Mouse (Mus musculus): ENCODE measurements at regions not wholly inside any gene's neighbourhood (a gene's known extent, or its start where the extent isn't known, plus 50 kb on each side); places are given as distances from the start of the nearest gene placed in this dataset.

DNA sequence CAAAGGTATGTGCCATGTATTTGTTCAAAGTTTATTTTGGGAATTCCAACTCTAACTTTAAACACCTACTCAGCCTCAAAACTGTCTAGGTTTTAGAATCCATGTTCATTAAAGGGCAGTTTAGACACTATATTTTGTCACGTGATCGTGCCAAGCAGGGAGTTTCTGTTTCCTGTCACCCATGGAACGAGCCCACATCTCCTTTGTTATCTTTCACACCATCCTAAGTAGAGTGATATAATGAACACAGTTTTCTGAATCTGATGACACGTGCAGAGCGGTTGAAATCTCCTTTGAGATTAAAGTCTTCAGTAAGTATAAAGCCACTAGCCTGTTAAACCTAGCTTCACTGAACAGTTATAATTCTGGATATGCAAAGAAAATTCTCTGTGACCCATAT, 1066.1 kb downstream of the Gsdmc2 start:
- no peak for DNase-seq (ENCODE audit: low spot score)

DNA sequence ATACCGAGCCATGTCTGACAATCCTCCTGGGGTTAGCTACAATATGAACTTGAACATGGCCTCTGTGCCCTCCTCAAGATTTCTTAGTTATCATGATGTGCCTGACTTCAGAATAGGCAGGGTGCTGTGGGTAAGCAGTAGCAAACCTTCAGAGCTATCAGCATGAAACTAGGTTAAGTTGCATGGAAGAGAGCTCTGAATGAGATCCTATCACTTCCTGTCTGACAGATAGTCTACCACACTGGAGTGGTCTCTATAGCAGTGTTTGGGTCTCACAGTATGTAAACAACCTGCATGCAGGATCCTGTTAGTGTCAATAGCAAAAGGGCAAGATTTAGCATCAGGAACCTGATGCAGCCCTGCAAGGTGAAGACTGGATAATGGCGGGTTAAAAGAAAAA, 1092.3 kb downstream of the Gsdmc2 start:
- no peak for DNase-seq (ENCODE audit: low spot score)

DNA sequence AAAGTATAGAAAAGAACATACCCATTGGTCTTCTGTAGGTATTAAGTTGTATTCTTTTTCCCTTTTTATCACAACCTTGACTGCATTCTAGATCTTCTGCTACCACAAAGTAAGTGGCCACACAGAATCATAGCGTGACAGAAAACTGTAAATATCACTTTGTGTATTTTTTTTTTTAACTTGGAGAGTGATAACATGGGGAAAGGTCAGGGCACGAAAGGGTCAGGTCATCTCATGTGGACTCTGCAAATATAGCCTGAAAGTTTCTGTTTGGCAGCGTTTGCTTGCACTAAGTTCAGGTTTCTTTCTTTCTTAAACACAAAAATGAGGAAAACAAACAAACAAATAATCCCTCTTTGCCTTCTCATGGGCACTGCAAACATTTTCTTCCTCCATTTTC, 1101.1 kb downstream of the Gsdmc2 start:
- no peak for DNase-seq (ENCODE audit: low spot score)

DNA sequence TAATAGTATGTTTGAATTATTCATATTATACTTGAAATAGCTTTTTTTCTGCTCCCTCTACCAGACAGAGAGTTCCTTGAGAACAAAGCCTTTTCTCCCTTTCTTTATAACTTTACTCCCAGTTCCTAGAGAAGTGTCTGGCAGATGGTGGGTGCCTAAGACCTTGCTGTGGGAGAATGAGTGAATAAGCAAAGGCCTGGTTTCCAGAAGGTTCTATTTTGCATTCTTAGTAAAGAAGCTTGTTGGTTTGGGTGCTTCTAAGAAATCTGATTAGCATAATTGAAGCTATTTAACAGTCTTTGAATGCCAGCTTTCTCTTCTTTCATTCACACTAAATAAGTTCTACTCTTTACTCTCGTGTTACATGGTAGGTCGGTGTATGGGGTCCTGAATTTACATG, 1104.2 kb downstream of the Gsdmc2 start:
- DNase-seq (ENCODE audit: low spot score) = no peak

DNA sequence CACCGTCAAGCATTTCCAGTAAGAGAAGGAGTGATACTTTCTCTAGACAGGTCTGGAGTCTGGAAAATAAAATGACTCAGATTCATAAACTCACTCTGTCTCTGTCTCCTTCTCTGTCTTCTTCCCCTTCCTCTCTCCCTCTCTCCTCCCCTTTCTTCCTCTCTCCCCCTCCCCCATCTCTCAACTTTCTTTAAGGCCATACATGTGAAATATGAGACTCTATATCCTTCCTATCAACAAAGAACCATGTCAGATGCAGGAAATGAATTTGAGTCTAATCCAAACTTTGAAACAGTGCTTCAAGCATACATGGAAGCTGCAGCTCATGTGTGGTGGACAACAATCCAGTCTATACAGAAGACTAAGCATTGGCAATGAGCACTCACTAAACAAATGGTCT, 1109.6 kb downstream of the Gsdmc2 start:
- no peak for DNase-seq (ENCODE audit: low spot score)

DNA sequence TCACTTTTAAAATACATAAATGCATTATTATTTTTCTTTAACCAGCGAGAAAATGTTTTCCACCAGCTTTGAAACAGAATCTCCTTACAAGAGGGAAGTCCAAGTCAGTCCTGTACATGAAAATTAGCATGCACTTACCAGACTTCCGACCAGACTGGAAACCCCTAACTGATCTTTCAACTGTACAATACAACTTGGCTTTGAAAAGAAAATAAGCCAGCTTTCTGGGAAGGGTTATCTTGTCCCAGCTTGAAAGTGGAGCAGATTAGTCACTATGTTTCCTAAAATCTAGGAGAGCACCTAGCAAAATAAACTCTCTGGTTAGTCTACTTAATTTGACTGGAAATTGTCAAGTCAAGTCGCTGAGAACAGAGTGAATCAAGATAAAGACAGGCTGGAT, 1110.1 kb downstream of the Gsdmc2 start:
- DNase-seq (ENCODE audit: low spot score) = no peak

DNA sequence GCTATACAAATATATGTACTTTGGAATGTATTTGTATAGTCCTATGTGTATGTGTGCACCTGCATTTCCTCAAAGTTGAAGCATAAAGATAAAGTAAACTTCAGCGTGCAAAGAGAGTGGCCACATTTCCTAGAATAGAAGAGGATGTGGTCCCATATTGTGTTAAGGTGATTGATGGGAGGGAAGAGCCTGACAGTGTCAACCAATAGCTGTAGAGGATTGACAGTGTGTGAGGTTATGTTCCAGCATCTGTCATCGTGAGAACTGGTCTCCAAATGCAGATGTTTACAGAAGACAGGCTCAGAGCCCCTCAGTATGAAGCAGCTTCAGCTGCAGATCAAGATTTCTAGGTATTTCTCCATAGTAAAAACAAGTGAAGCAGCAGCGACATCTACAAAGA, 1114.5 kb downstream of the Gsdmc2 start:
- DNase-seq (ENCODE audit: low spot score) = no peak

DNA sequence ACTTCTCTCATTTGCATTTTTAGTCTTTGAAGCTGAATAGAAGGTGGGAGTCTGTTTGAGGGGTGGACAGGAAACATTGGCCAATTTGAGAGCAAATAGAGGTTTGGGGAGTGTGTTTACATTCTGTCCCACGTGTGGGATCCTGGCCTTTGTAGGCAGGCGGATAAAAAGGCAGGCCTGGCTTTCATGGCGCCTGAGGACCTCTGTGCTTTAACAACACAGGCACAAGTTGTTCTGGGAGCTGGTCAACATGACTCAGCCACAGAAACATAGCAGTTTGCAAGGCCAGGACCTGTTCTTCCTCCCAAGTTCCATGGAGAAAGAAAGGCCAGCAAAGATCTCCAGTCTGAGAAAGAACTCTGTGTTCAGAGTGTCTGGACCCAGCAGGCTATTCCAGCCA, 1130.7 kb downstream of the Gsdmc2 start:
- no peak for DNase-seq (ENCODE audit: low spot score)

DNA sequence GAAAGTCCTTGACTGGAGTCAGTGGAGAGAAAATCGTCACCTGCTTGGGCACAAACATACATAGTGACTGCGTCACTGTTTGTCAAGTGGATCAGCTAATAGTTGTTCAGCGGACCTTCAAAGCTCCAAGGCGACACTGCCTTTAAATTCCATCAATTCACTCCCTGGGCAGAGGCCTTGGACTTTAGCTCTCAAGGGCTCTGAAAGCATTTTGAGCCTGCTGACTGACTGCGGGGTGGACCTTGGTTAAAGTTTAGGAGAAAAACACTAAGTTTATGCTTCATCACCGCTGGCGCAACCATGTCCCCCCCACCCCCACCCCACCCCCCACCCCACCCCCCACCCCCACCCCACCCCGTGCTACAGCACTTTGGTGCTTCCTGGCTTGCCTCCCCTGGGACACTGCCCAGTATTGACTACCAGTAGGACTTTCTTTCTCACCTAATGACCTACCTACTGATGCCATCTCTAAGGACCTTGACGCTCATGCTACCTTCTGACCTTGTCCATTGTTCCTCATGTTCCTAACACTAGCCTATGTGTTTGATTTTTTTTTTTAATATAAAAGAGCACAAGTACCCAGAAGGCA, 1132.3 kb downstream of the Gsdmc2 start:
- no peak for DNase-seq (ENCODE audit: low spot score)

DNA sequence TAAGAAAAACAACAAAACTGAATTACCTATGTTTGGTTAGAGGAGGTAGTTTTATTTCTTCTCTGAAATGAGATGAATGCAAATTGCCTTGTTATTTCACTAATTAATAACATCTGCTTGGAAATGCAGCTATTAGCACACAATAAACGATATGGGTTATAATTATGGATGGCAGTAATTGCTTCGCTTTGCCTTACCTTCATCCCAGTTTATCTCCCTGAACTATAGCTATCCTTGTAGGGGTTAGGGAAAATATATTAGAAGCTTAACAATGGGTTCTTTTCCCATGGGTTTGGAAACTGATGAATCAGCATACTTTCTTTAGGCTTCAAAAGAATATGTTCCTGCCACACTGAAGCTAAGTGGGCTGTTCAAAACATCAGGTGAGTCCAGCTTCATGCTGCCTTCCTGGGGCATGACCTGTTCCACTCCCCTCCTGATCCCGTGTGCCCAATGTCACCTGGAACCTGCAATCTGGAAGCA, 1132.9 kb downstream of the Gsdmc2 start:
- no peak for DNase-seq (ENCODE audit: low spot score)

DNA sequence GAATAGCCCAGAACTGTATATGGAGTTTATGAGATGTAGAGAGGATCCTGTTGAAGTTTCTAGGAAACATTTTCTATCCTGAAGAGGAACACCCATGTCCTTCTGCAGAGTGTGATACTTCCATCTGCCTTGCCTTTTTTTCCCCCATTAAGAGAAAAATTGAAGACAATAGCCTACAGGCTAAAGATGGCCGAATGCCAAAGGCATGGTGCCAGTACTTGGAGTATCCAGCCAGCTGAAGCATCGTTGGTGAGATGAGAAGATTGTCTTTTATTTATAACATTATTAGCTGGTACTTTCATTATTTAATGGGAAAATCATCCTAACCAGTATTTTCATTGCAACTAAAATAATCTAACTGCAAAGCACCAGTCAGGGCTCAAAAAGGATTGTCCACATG, 1135.4 kb downstream of the Gsdmc2 start:
- no peak for DNase-seq (ENCODE audit: low spot score)

DNA sequence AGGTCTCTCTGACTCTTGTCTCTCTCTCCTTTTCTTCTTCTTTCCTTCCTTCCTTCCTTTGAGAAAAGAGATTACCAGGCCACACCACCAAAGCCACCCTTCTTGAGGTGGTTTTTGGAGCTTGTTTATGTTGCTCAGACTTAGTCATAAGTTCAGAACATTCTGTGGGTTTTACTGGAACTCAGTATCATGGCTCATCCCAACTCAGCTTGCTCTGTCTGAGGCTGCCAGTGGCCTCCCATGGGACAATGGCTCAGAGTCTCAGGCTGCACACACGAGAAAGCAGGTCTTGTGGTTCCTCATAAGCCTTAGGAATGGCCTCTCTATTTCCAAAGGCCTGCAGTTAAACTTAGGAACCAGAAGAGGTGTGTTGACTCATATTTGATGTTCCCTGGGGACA, 1146.4 kb downstream of the Gsdmc2 start:
- no peak for DNase-seq (ENCODE audit: low spot score)

DNA sequence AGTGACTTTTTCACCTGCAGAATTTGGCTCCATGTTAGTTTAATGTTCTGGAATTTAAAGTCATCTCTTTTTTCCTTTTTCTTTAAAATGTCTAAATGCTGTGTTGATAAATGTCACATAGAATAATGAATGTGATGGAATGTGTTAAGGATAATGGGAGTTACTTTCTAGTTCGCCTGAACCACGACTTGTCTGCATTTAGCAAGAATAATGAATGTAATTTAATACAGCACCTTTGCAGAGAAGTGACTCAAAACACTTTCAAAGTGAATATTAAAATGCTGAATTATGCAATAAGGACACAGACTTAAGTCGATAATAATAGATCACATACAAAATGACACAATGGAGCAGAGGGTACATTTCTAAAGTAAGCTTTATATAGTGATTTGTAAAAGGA, 1150.2 kb downstream of the Gsdmc2 start:
- DNase-seq (ENCODE audit: low spot score) = no peak

DNA sequence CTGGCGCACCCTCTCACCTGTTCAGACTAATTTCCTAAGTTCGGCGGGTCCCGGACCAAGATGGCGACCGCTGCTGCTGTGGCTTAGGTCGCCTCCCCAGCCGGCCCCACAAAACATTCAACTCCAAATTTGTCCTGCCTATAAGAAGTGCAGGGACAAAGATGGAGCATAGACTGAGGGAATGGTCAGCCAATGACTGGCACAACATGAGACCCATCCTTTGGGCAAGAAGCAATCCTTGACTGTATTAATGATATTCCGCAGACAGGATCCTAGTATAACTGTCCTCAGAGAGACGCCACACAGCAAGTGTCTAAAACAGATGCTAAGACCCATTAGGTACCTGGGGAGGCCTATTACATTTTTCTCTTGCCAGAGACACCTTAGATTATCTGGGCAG, 1151.3 kb downstream of the Gsdmc2 start:
- DNase-seq (ENCODE audit: low spot score) = no peak

DNA sequence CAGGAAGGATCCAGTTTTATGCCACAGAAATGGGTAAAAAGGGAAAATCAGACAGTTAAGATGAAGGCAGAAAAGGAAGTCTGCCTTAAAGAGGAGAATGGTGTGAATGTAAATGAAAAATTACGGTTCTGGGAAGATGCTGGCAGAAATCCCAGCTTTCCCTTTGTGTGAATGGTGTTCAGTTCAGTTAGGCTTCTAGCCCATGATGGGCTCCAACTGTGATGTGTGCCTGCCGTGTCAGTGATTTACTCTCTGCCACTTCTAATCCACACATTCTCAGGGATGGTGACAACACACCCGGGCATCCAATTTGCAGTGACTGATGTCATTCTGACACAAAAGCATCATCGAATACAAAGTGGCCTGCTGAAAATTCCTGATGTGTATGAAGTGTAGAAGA, 1171.6 kb downstream of the Gsdmc2 start:
- DNase-seq (ENCODE audit: low spot score) = no peak

DNA sequence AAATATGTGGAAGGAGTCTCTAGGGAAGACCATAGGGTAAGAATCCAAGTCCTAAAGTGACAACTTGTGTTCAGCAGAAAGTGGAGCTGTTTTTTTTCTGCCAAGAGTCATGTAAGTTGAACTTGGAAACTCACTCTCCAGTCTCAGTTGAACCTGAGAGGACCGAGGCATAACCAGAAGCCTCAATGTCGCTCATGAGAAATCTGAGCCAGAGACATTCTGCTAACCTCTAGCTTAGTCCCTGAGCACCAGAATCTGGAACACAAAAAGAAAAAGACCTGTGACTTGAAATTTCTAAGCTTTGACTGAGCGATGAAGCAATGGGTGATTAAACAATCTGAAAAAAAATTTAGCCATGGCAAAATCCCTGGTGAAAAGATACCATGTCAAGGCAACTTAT, 1175.0 kb downstream of the Gsdmc2 start:
- DNase-seq (ENCODE audit: low spot score) = no peak

DNA sequence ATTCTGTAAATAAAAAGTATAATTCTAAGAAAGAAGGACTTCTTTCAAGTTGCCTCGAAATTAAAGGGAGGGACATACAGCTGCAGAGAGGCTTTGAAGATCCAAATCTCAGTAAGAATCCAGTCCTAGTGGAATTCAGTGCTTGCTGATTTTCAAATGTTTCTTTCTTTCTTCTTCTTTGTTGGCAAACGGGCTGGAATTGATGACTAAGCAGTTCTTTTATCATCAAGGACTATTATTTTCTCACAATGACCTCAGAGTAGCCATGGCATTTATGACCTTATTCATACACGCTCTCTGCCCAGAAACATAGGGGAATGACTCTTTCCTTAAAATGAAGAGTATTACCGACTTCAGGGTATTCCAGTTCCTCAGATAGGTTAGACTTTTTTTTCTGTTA, 1185.9 kb downstream of the Gsdmc2 start:
- no peak for DNase-seq (ENCODE audit: low spot score)

DNA sequence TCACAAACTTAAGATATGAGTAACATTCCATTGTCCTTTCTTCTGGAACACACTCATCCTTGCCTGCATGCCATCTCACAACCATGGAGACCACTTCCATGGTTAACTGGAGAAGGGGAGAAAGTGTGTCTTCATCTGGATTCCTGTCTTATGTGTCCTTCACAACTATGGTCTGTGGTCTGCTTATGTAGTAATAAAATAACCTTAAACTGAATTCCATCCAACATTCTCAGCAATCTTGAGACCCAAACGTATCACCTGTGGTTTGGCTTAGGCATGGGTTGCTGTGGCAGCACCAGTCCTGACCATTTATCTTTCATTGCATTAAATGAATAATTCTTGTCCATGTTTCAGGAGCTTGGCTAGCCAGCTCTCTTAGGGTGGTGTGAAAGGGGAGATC, 1186.3 kb downstream of the Gsdmc2 start:
- DNase-seq (ENCODE audit: low spot score) = no peak

DNA sequence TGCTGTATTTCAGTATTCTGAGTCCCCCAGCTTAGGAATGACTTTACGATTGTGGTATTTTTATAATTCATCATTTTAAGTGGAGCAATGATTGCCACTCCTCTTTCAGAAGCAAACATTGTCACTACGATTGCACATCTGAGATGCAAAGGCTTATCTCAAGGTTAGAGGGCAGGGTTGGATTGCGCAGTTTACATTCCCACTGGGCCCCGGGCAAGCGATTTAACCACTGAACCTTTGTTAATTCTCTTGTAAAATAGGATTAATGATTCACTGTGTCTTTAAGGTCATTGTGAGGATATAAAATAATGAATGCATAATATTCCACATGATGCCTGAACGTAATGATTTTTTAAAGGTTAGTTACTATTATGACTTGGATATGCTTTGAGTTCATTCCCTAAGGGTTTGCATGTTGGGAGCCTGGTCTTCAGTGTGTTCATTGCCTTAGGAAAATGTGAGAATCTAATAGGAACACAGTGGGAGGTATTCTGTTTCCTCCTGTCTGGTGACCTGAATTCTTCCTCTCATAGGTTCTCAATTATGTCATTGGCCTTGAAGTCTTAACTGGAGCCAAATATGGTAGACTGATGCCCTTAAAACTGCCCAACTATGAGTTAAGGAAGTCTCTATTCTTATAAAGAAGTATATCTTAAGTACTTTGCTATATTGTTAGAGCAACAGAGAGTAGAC, 1198.4 kb downstream of the Gsdmc2 start:
- no peak for DNase-seq (ENCODE audit: low spot score)

DNA sequence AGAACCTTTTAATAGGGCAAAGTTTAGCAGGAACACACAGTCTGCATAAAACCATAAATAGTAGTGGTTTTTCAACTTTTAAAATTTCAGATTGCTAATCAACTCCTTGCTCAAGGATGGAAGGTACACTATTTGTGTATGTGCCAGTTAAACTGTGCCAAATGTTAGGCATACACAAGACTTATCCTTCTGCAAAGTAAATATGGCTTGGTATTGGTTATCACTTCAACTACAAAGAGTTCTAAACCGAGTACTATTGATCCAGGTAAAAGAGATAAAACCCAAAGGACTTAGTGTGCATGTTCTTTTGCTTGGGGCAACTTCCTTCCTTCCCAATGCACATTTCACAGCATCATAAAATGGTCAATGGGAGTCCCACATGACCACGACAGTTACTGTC, 1200.2 kb downstream of the Gsdmc2 start:
- no peak for DNase-seq (ENCODE audit: low spot score)

DNA sequence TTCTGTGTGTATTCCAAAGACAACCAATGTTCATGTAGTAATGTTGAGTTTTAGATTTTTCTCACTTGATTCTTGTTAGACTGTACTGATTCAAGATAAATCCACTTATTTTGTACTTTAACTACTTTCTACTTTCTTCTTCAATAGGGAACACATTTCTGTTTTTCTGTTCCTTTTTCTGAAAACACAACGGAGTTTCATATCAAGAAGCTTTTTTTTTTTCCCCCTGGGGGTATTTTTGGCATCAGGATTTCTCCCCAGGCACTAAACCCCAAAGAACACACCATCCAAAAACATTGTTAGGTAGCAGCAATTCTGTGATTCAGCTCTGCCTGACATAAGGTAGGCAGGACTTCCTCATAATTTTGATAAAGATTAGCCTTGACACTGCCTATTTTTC, 1200.7 kb downstream of the Gsdmc2 start:
- DNase-seq (ENCODE audit: low spot score) = no peak

DNA sequence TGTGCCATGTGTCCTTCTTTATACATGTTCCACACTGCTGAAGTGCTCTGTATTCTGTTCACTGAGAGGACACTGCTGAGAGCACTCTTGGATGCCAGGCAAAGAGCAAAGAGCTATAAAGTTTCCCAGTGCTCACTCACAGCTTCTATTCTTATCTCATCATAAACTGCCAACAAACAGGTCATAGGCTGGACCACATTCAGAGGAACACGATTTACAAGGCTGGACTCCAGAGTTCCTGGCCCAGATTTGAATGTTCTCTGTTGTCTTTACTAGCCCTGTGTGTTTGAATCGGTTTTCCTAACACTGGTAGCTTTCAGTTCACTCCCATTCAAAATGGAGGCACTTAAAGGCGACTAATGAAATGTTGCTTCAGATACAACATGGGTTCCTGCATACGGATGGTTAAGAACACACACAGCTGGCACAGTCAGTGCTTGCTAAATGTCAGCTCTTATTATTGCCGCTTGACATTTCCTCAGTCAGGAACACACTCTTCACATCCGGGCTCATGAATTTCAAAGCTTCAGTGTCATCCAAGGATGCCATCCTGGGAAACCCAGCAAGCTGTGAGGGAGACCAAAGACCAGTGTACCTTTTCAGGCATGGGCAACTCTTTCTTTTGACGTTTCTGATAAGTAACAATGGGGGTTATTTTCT, 1203.8 kb downstream of the Gsdmc2 start:
- DNase-seq (ENCODE audit: low spot score) = no peak

DNA sequence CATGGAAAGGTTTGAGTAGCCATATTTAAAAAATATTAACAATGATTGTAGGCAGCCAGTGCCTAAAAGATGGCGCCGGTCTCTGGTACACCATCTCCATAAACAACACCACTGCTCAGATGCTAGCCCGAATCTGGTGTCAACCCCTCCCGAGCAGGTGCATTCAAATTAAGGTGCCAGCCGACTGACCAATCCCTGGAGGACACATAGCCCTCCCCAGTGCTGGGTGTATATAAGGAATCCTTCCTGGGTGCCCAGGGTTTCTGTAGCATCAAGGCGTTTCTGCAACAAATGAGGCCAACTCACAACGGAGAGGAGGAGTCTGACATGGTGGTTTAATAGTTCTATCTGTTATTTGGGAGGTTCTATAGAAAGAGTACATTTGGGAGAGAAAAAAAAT, 1219.6 kb downstream of the Gsdmc2 start:
- no peak for DNase-seq (ENCODE audit: low spot score)

DNA sequence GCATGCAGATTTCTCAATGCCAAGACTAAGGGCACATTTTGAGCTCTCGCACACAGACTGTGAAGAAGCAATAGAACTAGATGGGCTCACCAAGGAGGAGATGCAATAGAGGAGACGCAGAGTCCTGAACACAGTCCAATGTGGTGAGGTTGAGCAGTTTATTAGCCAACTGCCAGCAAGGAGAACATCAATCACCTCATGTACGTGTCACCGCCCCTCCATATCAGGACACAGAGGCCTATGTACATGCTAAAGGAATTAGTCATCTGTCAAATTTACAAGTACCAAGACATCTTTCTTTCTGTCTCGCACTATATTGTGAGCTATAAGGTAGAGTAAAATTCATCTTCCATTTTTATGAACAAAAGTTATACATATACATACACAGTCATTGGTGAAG, 1228.9 kb downstream of the Gsdmc2 start:
- DNase-seq (ENCODE audit: low spot score) = no peak
